Mouse (Mus musculus): Measurements from ENCODE around the gene Tmem121. TPM values are rescaled to one million over a fixed set of nuclear protein-coding genes. Genes with fewer than 3 reads are reported as not detected.
A peak's percentile ranks its signal among the peaks of the same experiment; 100 is the strongest.

The Tmem121 gene
- polyA plus RNA-seq, 1 experiment from 2014 or later: 24.5 TPM

- H3K27ac ChIP-seq (replicated peaks; ENCODE audit: low read depth, low read length): peak overlapping the region; percentile 66
- H3K4me2 ChIP-seq (ENCODE audit: low read length): no peak overlapping the region
- 81% methylated on average over 11 of the region's 11 CpGs for WGBS
- ATAC-seq (ENCODE audit: low FRiP score, low TSS enrichment) (peak; percentile 57), DNase-seq (peak; percentile 46)
- H3K9me3 ChIP-seq (ENCODE audit: control insufficient read depth, low read length): no peaks in the 10 kb centered on the region
- H3K9ac ChIP-seq (replicated peaks; ENCODE audit: low read length): no peak overlapping the region; the same call in 1 of the 2 replicates
- peaks cover 3% of the 10 kb centered on the region; the same call in 1 of the 2 replicates for H3K36me3 ChIP-seq (ENCODE audit: control insufficient read depth, insufficient read depth, low read length)
- no peaks in the 10 kb centered on the region for H3K27me3 ChIP-seq (ENCODE audit: control insufficient read depth, insufficient read depth, low read length)
- H3K4me3 ChIP-seq (replicated peaks; ENCODE audit: low read depth, low read length): no peak overlapping the region
- no peaks in the 10 kb centered on the region for H3K4me1 ChIP-seq (ENCODE audit: control insufficient read depth, insufficient read depth, low read length)
These were observed 22.1 kb upstream of the Tmem121 start for GRCm38 (mm10) chr12:113163561-113164006.

- H3K36me3 ChIP-seq (ENCODE audit: control insufficient read depth, insufficient read depth, low read length): no peaks in the 10 kb centered on the region; the same call in 1 of the 2 replicates
- H3K9me3 ChIP-seq (ENCODE audit: control insufficient read depth, low read length): no peaks in the 10 kb centered on the region
- DNase-seq (no peak), ATAC-seq (ENCODE audit: low FRiP score, low TSS enrichment) (no peak)
- no peak overlapping the region for H3K27ac ChIP-seq (replicated peaks; ENCODE audit: low read depth, low read length)
- no peak overlapping the region for H3K4me3 ChIP-seq (replicated peaks; ENCODE audit: low read depth, low read length)
- H3K27me3 ChIP-seq (ENCODE audit: control insufficient read depth, insufficient read depth, low read length): no peaks in the 10 kb centered on the region
- no peak overlapping the region for H3K4me2 ChIP-seq (ENCODE audit: low read length)
- H3K4me1 ChIP-seq (ENCODE audit: control insufficient read depth, insufficient read depth, low read length): no peaks in the 10 kb centered on the region
- no peak overlapping the region for H3K9ac ChIP-seq (replicated peaks; ENCODE audit: low read length)
- 84% methylated on average over 9 of the region's 9 CpGs for WGBS
These were observed 17.6 kb upstream of the Tmem121 start for GRCm38 (mm10) chr12:113168031-113168536.

GRCm38 (mm10) chr12:113176960-113177725, 8.6 kb upstream of the Tmem121 start:
- H3K9ac ChIP-seq (replicated peaks; ENCODE audit: low read length): no peak overlapping the region
- H3K36me3 ChIP-seq (ENCODE audit: control insufficient read depth, insufficient read depth, low read length): no peaks in the 10 kb centered on the region
- no peak overlapping the region for H3K27ac ChIP-seq (replicated peaks; ENCODE audit: low read depth, low read length)
- no peak for DNase-seq
- ATAC-seq (ENCODE audit: low FRiP score, low TSS enrichment): no peak
- H3K27me3 ChIP-seq (ENCODE audit: control insufficient read depth, insufficient read depth, low read length): no peaks in the 10 kb centered on the region
- no peaks in the 10 kb centered on the region for H3K4me1 ChIP-seq (ENCODE audit: control insufficient read depth, insufficient read depth, low read length)
- 89% methylated on average over 18 of the region's 18 CpGs for WGBS
- H3K4me3 ChIP-seq (replicated peaks; ENCODE audit: low read depth, low read length): no peak overlapping the region
- H3K9me3 ChIP-seq (ENCODE audit: control insufficient read depth, low read length): no peaks in the 10 kb centered on the region
- no peak overlapping the region for H3K4me2 ChIP-seq (ENCODE audit: low read length)

GRCm38 (mm10) chr12:113181020-113181419, 4.7 kb upstream of the Tmem121 start:
- Histone ChIP-seq H3K9ac (replicated peaks; ENCODE audit: low read length) (no peak overlapping the region), H3K4me2 (ENCODE audit: low read length) (no peak overlapping the region), H3K27me3 (ENCODE audit: control insufficient read depth, insufficient read depth, low read length) (no peaks in the 10 kb centered on the region), H3K27ac (replicated peaks; ENCODE audit: low read depth, low read length) (no peak overlapping the region), H3K4me1 (ENCODE audit: control insufficient read depth, insufficient read depth, low read length) (0 out of 2 replicates have a peak, but pooled peaks cover 2% of the 10 kb centered on the region), H3K36me3 (ENCODE audit: control insufficient read depth, insufficient read depth, low read length) (no peaks in the 10 kb centered on the region), H3K4me3 (replicated peaks; ENCODE audit: low read depth, low read length) (no peak overlapping the region), H3K9me3 (ENCODE audit: control insufficient read depth, low read length) (no peaks in the 10 kb centered on the region)
- ATAC-seq (ENCODE audit: low FRiP score, low TSS enrichment) (no peak), DNase-seq (no peak)
- 82% methylated on average over 4 of the region's 4 CpGs for WGBS

GRCm38 (mm10) chr12:113184945-113185344, 785 bp upstream of the Tmem121 start:
- DNase-seq: no peak
- ATAC-seq (ENCODE audit: low FRiP score, low TSS enrichment): no peak
- Histone ChIP-seq H3K27me3 (ENCODE audit: control insufficient read depth, insufficient read depth, low read length) (no peaks in the 10 kb centered on the region), H3K4me3 (replicated peaks; ENCODE audit: low read depth, low read length) (no peak overlapping the region), H3K4me2 (ENCODE audit: low read length) (peak overlapping the region; percentile 89; the same call in 1 of the 2 replicates), H3K4me1 (ENCODE audit: control insufficient read depth, insufficient read depth, low read length) (peaks cover 23% of the 10 kb centered on the region), H3K36me3 (ENCODE audit: control insufficient read depth, insufficient read depth, low read length) (peaks cover 19% of the 10 kb centered on the region), H3K9ac (replicated peaks; ENCODE audit: low read length) (peak overlapping the region; percentile 81), H3K27ac (replicated peaks; ENCODE audit: low read depth, low read length) (no peak overlapping the region), H3K9me3 (ENCODE audit: control insufficient read depth, low read length) (no peaks in the 10 kb centered on the region)
- 63% methylated on average over 5 of the region's 5 CpGs for WGBS

GRCm38 (mm10) chr12:113186326-113187010, 738 bp downstream of the Tmem121 start:
- 32% methylated on average over 12 of the region's 12 CpGs for WGBS
- Histone ChIP-seq H3K36me3 (ENCODE audit: control insufficient read depth, insufficient read depth, low read length) (peaks cover 33% of the 10 kb centered on the region), H3K4me1 (ENCODE audit: control insufficient read depth, insufficient read depth, low read length) (peaks cover 23% of the 10 kb centered on the region), H3K9me3 (ENCODE audit: control insufficient read depth, low read length) (no peaks in the 10 kb centered on the region), H3K27me3 (ENCODE audit: control insufficient read depth, insufficient read depth, low read length) (no peaks in the 10 kb centered on the region), H3K4me3 (replicated peaks; ENCODE audit: low read depth, low read length) (peak overlapping the region; percentile 71), H3K9ac (replicated peaks; ENCODE audit: low read length) (peak overlapping the region; percentile 81), H3K4me2 (ENCODE audit: low read length) (peak overlapping the region; percentile 89), H3K27ac (replicated peaks; ENCODE audit: low read depth, low read length) (peak overlapping the region; percentile 71; the same call in 1 of the 2 replicates)
- DNase-seq (no peak), ATAC-seq (ENCODE audit: low FRiP score, low TSS enrichment) (0 out of 2 replicates have a peak, but pooled peaks have one; percentile 7)

GRCm38 (mm10) chr12:113187011-113187375, 1.3 kb downstream of the Tmem121 start:
- no peaks in the 10 kb centered on the region for H3K9me3 ChIP-seq (ENCODE audit: control insufficient read depth, low read length)

GRCm38 (mm10) chr12:113187584-113188295, 2.0 kb downstream of the Tmem121 start:
- H3K9ac ChIP-seq (replicated peaks; ENCODE audit: low read length): peak overlapping the region; percentile 81
- peaks cover 33% of the 10 kb centered on the region for H3K36me3 ChIP-seq (ENCODE audit: control insufficient read depth, insufficient read depth, low read length)
- H3K4me3 ChIP-seq (replicated peaks; ENCODE audit: low read depth, low read length): peak overlapping the region; percentile 71
- no peaks in the 10 kb centered on the region for H3K27me3 ChIP-seq (ENCODE audit: control insufficient read depth, insufficient read depth, low read length)
- peaks cover 23% of the 10 kb centered on the region for H3K4me1 ChIP-seq (ENCODE audit: control insufficient read depth, insufficient read depth, low read length)
- ATAC-seq (ENCODE audit: low FRiP score, low TSS enrichment) (peak; percentile 52; the same call in 1 of the 2 replicates), DNase-seq (peak; percentile 94)
- peak overlapping the region; percentile 89 for H3K4me2 ChIP-seq (ENCODE audit: low read length)
- 3% methylated on average over 56 of the region's 56 CpGs for WGBS
- no peaks in the 10 kb centered on the region for H3K9me3 ChIP-seq (ENCODE audit: control insufficient read depth, low read length)
- H3K27ac ChIP-seq (replicated peaks; ENCODE audit: low read depth, low read length): peak overlapping the region; percentile 41; the same call in 1 of the 2 replicates

More at GRCm38 (mm10) chr12:113187011-113187375, 1.3 kb downstream of the Tmem121 start:
- peaks cover 23% of the 10 kb centered on the region for H3K4me1 ChIP-seq (ENCODE audit: control insufficient read depth, insufficient read depth, low read length)
- WGBS: 53% methylated on average over 4 of the region's 4 CpGs
- DNase-seq (no peak), ATAC-seq (ENCODE audit: low FRiP score, low TSS enrichment) (no peak)
- peaks cover 33% of the 10 kb centered on the region for H3K36me3 ChIP-seq (ENCODE audit: control insufficient read depth, insufficient read depth, low read length)
- no peak overlapping the region for H3K27ac ChIP-seq (replicated peaks; ENCODE audit: low read depth, low read length)
- H3K4me2 ChIP-seq (ENCODE audit: low read length): peak overlapping the region; percentile 89
- peak overlapping the region; percentile 71 for H3K4me3 ChIP-seq (replicated peaks; ENCODE audit: low read depth, low read length)
- no peaks in the 10 kb centered on the region for H3K27me3 ChIP-seq (ENCODE audit: control insufficient read depth, insufficient read depth, low read length)
- H3K9ac ChIP-seq (replicated peaks; ENCODE audit: low read length): peak overlapping the region; percentile 81
